ENCODE assay signal across 13 mouse cellular contexts in genomic region chr3:105307676-105308075, GRCm38 (mm10).
A peak's percentile ranks its signal among the peaks of the same experiment; 100 is the strongest.
DNase-seq lines count a peak whose midpoint lies in the region; ATAC-seq and TF ChIP-seq lines count a peak whose summit lies in the region.
"Had no signal": no experiment of that assay in that cellular context is flagged by ENCODE, and none has a peak within 500 bp of the region (broad histone marks: within the 10 kb centered on the region; RNA-seq: fewer than 3 reads in every experiment).

No protein-coding gene starts in this region.

- H3K4me3 ChIP-seq in liver, embryonic 12.5 days, result no peak overlapping the region
- no peak overlapping the region for H3K4me3 ChIP-seq in olfactory bulb, adult 2 months (ENCODE audit: insufficient read depth, low read depth, low read length)
- no peak overlapping the region for H3K4me3 ChIP-seq in forebrain, embryonic 16.5 days (replicated peaks; ENCODE audit: low read length)
- H3K4me3 ChIP-seq: heart, adult 2 months had no signal

- TF ChIP-seq CTCF in olfactory bulb, adult 2 months (IDR thresholded peaks at IDR 0.05; ENCODE audit: insufficient read depth, low read depth, low read length), result no peak

- H3K36me3 ChIP-seq in liver, embryonic 12.5 days, result no peaks in the 10 kb centered on the region
- no peaks in the 10 kb centered on the region for H3K36me3 ChIP-seq in forebrain, embryonic 16.5 days (ENCODE audit: control insufficient read depth, insufficient read depth)

- H3K4me2 ChIP-seq in liver, embryonic 12.5 days, result no peak overlapping the region
- no peak overlapping the region for H3K4me2 ChIP-seq in forebrain, embryonic 16.5 days (ENCODE audit: low read length)
- H3K4me2 ChIP-seq: liver, embryonic 11.5 days had no signal

- no peaks in the 10 kb centered on the region for H3K4me1 ChIP-seq in liver, embryonic 12.5 days
- no peaks in the 10 kb centered on the region; the same call in 1 of the 2 replicates for H3K4me1 ChIP-seq in olfactory bulb, adult 2 months (ENCODE audit: control insufficient read depth, insufficient read depth, low read length)
- no peaks in the 10 kb centered on the region; the same call in 1 of the 2 replicates for H3K4me1 ChIP-seq in forebrain, embryonic 16.5 days (replicated peaks; ENCODE audit: control insufficient read depth, insufficient read depth, low read length)

- H3K27ac ChIP-seq in liver, embryonic 12.5 days, result no peak overlapping the region
- H3K27ac ChIP-seq in olfactory bulb, adult 2 months (ENCODE audit: insufficient read depth, low read depth, low read length), result peak overlapping the region; percentile 75; the same call in 1 of the 2 replicates
- no peak overlapping the region for H3K27ac ChIP-seq in forebrain, embryonic 16.5 days (ENCODE audit: low read length)
- H3K27ac ChIP-seq: heart, adult 2 months; macrophage had no signal

- WGBS in liver, embryonic 12.5 days (ENCODE audit: insufficient replicate concordance), result 29% methylated on average over 2 of the region's 2 CpGs
- 88% methylated on average over 2 of the region's 2 CpGs for WGBS in olfactory bulb, adult 2 months
- WGBS in forebrain, embryonic 16.5 days, result 85% methylated on average over 2 of the region's 2 CpGs

- TF ChIP-seq POLR2A in olfactory bulb, adult 2 months (IDR thresholded peaks at IDR 0.05; ENCODE audit: insufficient read depth, low read depth, low read length), result no peak

- peak; percentile 8 for DNase-seq in liver
- peak; percentile 66 for DNase-seq in NIH3T3 (ENCODE audit: low read depth)
- peak; percentile 40 for DNase-seq in embryo, embryonic 11.5 days (ENCODE audit: low read depth, low spot score)
- DNase-seq: adrenal gland, adult 2 months; cerebellum, adult 18-20 months; heart, adult 2 months; thymus, adult 18-20 months had no signal

- H3K27me3 ChIP-seq in liver, embryonic 12.5 days (replicated peaks), result no peaks in the 10 kb centered on the region
- no peaks in the 10 kb centered on the region for H3K27me3 ChIP-seq in forebrain, embryonic 16.5 days (replicated peaks; ENCODE audit: control insufficient read depth, insufficient read depth, low read length)

- ATAC-seq in liver, embryonic 12.5 days, result no peak
- no peak for ATAC-seq in megakaryocyte-erythroid progenitor cell, adult 5-6 weeks (replicated peaks; ENCODE audit: low FRiP score, low TSS enrichment, poor library complexity, severe bottlenecking)
- no peak for ATAC-seq in forebrain, embryonic 16.5 days

- no peaks in the 10 kb centered on the region for H3K9me3 ChIP-seq in liver, embryonic 12.5 days (replicated peaks)
- H3K9me3 ChIP-seq in forebrain, embryonic 16.5 days (ENCODE audit: control insufficient read depth, low read length), result no peaks in the 10 kb centered on the region

- H3K9ac ChIP-seq in liver, embryonic 12.5 days, result no peak overlapping the region
- no peak overlapping the region for H3K9ac ChIP-seq in forebrain, embryonic 16.5 days (replicated peaks; ENCODE audit: low read depth, low read length)

Comparison
In these comparisons a context has a peak if more than half of its experiments do, and no peak if none do; other contexts are left out.
1. DNase-seq: peak in every context shown above with its lines; median percentile 66 in NIH3T3; 40 in embryo, embryonic 11.5 days; 8 in liver.